Mouse (Mus musculus) limb, embryonic 10.5 days (tissue): Measurements from ENCODE around the gene Mctp1. TPM values are rescaled to one million over a fixed set of nuclear protein-coding genes. Genes with fewer than 3 reads are reported as not detected.

Source experiments
- DNase-seq: peaks from one replicate; pipeline ENCODE4 v3.0.0-alpha.2; 2017; ENCODE audit warnings: low spot score
- H3K27ac ChIP-seq: fragments of 300-500 bp; sonication (generic); 2 replicates; pipeline ENCODE4 v1.5.1; 2016; ENCODE audit warnings: mild to moderate bottlenecking
- H3K27me3 ChIP-seq: fragments of 300-500 bp; sonication (generic); 2 replicates; pipeline ENCODE4 v1.6.1; 2016; ENCODE audit warnings: low read depth, mild to moderate bottlenecking; ENCODE audit not compliant: poor library complexity, severe bottlenecking
- H3K36me3 ChIP-seq: fragments of 300-500 bp; sonication (generic); 2 replicates; pipeline ENCODE4 v1.6.1; 2016; ENCODE audit warnings: mild to moderate bottlenecking, moderate library complexity
- H3K4me1 ChIP-seq: fragments of 300-500 bp; sonication (generic); 2 replicates; pipeline ENCODE4 v1.6.1; 2016
- H3K4me3 ChIP-seq: fragments of 300-500 bp; sonication (generic); 2 replicates; pipeline ENCODE4 v1.5.1; 2016; ENCODE audit warnings: mild to moderate bottlenecking, moderate library complexity
- H3K9me3 ChIP-seq: fragments of 300-500 bp; sonication (generic); replicated peaks from 2 replicates; pipeline ENCODE4 v1.6.1; 2016; ENCODE audit warnings: mild to moderate bottlenecking
- polyA plus RNA-seq: library from polyadenylated mRNA; unstranded; fragments of >200 nt; fragmentation: Nextera tagmentation; extraction: Ambion mirVana; gene quantifications from 2 replicates; pipeline ENCODE4 v1.2.1, GENCODE M21; 2016

Gene Mctp1
- polyA plus RNA-seq, 1 experiment from 2014 or later = 0.10 TPM

GRCm38 (mm10) chr13:77072030-77072429, 687.7 kb downstream of the Mctp1 start:
- Histone ChIP-seq H3K36me3 (peaks cover 44% of the 10 kb centered on the region), H3K4me1 (no peaks in the 10 kb centered on the region), H3K27ac (no peak overlapping the region), H3K9me3 (0 out of 2 replicates have a peak, but pooled peaks cover 2% of the 10 kb centered on the region), H3K4me3 (no peak overlapping the region), H3K27me3 (no peaks in the 10 kb centered on the region)
- no peak for DNase-seq

Other genes with a start within 250 kb of the Mctp1 start
- not detected in 2 replicates for gene Fam81b, start 79.5 kb upstream of the Mctp1 start, polyA plus RNA-seq